Mouse (Mus musculus): ENCODE data around the gene Zfand3. TPM values are rescaled to one million over a fixed set of nuclear protein-coding genes. Genes with fewer than 3 reads are reported as not detected.

Zfand3 gene
- polyA plus RNA-seq, 1 experiment from 2014 or later = 64.2 TPM

- 80% methylated on average over 4 of the region's 4 CpGs for WGBS
- no peak overlapping the region for H3K27ac ChIP-seq (replicated peaks)
- H3K9ac ChIP-seq (replicated peaks) = no peak overlapping the region
- no peaks in the 10 kb centered on the region for H3K27me3 ChIP-seq
- H3K36me3 ChIP-seq = no peaks in the 10 kb centered on the region
- H3K4me1 ChIP-seq = peaks cover 37% of the 10 kb centered on the region
- no peak overlapping the region for H3K4me2 ChIP-seq (replicated peaks)
- H3K9me3 ChIP-seq = no peaks in the 10 kb centered on the region
- H3K4me3 ChIP-seq = no peak overlapping the region
- ATAC-seq (replicated peaks) = no peak
Observed at GRCm38 (mm10) chr17:30033991-30034390, 29.5 kb downstream of the Zfand3 start.

GRCm38 (mm10) chr17:30035216-30036005 is 30.9 kb downstream of the Zfand3 start:
- WGBS = 65% methylated on average over 4 of the region's 4 CpGs
- no peak overlapping the region for H3K27ac ChIP-seq (replicated peaks)
- H3K4me1 ChIP-seq = peaks cover 27% of the 10 kb centered on the region
- no peak overlapping the region for H3K4me3 ChIP-seq
- H3K36me3 ChIP-seq = no peaks in the 10 kb centered on the region
- no peaks in the 10 kb centered on the region for H3K27me3 ChIP-seq
- no peaks in the 10 kb centered on the region for H3K9me3 ChIP-seq
- no peak overlapping the region for H3K4me2 ChIP-seq (replicated peaks)
- no peak overlapping the region for H3K9ac ChIP-seq (replicated peaks)
- ATAC-seq (replicated peaks) = no peak

- no peak overlapping the region for H3K27ac ChIP-seq (replicated peaks)
- 84% methylated on average over 7 of the region's 7 CpGs for WGBS
- H3K9me3 ChIP-seq = no peaks in the 10 kb centered on the region
- H3K4me3 ChIP-seq = no peak overlapping the region
- no peak for ATAC-seq (replicated peaks)
- H3K27me3 ChIP-seq = no peaks in the 10 kb centered on the region
- H3K9ac ChIP-seq (replicated peaks) = no peak overlapping the region
- H3K36me3 ChIP-seq = no peaks in the 10 kb centered on the region
- H3K4me1 ChIP-seq = peaks cover 28% of the 10 kb centered on the region
- H3K4me2 ChIP-seq (replicated peaks) = no peak overlapping the region
Observed at GRCm38 (mm10) chr17:30043163-30043822, 38.8 kb downstream of the Zfand3 start.

- H3K9ac ChIP-seq (replicated peaks) = no peak overlapping the region
- no peak overlapping the region for H3K4me3 ChIP-seq
- no peaks in the 10 kb centered on the region for H3K36me3 ChIP-seq
- ATAC-seq (replicated peaks) = no peak
- WGBS = 42% methylated on average over 2 of the region's 2 CpGs
- no peaks in the 10 kb centered on the region for H3K9me3 ChIP-seq
- H3K27me3 ChIP-seq = no peaks in the 10 kb centered on the region
- no peak overlapping the region for H3K27ac ChIP-seq (replicated peaks)
- no peak overlapping the region for H3K4me2 ChIP-seq (replicated peaks)
- H3K4me1 ChIP-seq = peaks cover 21% of the 10 kb centered on the region
Observed at GRCm38 (mm10) chr17:30045181-30045580, 40.6 kb downstream of the Zfand3 start.

GRCm38 (mm10) chr17:30046654-30047053 is 42.1 kb downstream of the Zfand3 start:
- Histone ChIP-seq H3K27me3 (no peaks in the 10 kb centered on the region), H3K4me2 (replicated peaks) (no peak overlapping the region), H3K9me3 (no peaks in the 10 kb centered on the region), H3K27ac (replicated peaks) (no peak overlapping the region), H3K4me3 (no peak overlapping the region), H3K9ac (replicated peaks) (no peak overlapping the region), H3K4me1 (peaks cover 25% of the 10 kb centered on the region), H3K36me3 (no peaks in the 10 kb centered on the region)
- 93% methylated on average over 5 of the region's 5 CpGs for WGBS
- ATAC-seq (replicated peaks) = no peak

- H3K4me1 ChIP-seq = peaks cover 19% of the 10 kb centered on the region
- H3K9me3 ChIP-seq = no peaks in the 10 kb centered on the region
- H3K36me3 ChIP-seq = no peaks in the 10 kb centered on the region
- H3K27ac ChIP-seq (replicated peaks) = no peak overlapping the region
- H3K27me3 ChIP-seq = no peaks in the 10 kb centered on the region
- H3K9ac ChIP-seq (replicated peaks) = no peak overlapping the region
- H3K4me3 ChIP-seq = no peak overlapping the region
- no peak overlapping the region for H3K4me2 ChIP-seq (replicated peaks)
- WGBS = 55% methylated on average over 5 of the region's 5 CpGs
- ATAC-seq (replicated peaks) = no peak
Observed at GRCm38 (mm10) chr17:30051523-30052346, 47.2 kb downstream of the Zfand3 start.

GRCm38 (mm10) chr17:30052347-30052742 is 47.8 kb downstream of the Zfand3 start:
- Histone ChIP-seq H3K4me2 (replicated peaks) (no peak overlapping the region), H3K9ac (replicated peaks) (no peak overlapping the region), H3K36me3 (no peaks in the 10 kb centered on the region), H3K27me3 (no peaks in the 10 kb centered on the region), H3K9me3 (no peaks in the 10 kb centered on the region), H3K4me3 (no peak overlapping the region), H3K27ac (replicated peaks) (no peak overlapping the region), H3K4me1 (peaks cover 19% of the 10 kb centered on the region)
- ATAC-seq (replicated peaks) = no peak
- 82% methylated on average over 5 of the region's 5 CpGs for WGBS

GRCm38 (mm10) chr17:30053463-30053862 is 48.9 kb downstream of the Zfand3 start:
- Histone ChIP-seq H3K4me2 (replicated peaks) (no peak overlapping the region), H3K4me3 (no peak overlapping the region), H3K9ac (replicated peaks) (no peak overlapping the region), H3K4me1 (peaks cover 26% of the 10 kb centered on the region), H3K27ac (replicated peaks) (no peak overlapping the region), H3K36me3 (no peaks in the 10 kb centered on the region), H3K9me3 (no peaks in the 10 kb centered on the region), H3K27me3 (no peaks in the 10 kb centered on the region)
- ATAC-seq (replicated peaks) = no peak
- WGBS = 77% methylated on average over 9 of the region's 9 CpGs

GRCm38 (mm10) chr17:30053871-30054270 is 49.3 kb downstream of the Zfand3 start:
- no peak overlapping the region for H3K4me2 ChIP-seq (replicated peaks)
- no peaks in the 10 kb centered on the region for H3K36me3 ChIP-seq
- H3K4me3 ChIP-seq = no peak overlapping the region
- H3K9ac ChIP-seq (replicated peaks) = no peak overlapping the region
- no peak overlapping the region for H3K27ac ChIP-seq (replicated peaks)
- WGBS = 76% methylated on average over 2 of the region's 2 CpGs
- no peaks in the 10 kb centered on the region for H3K9me3 ChIP-seq
- no peak for ATAC-seq (replicated peaks)
- peaks cover 29% of the 10 kb centered on the region for H3K4me1 ChIP-seq
- H3K27me3 ChIP-seq = no peaks in the 10 kb centered on the region

GRCm38 (mm10) chr17:30056226-30056625 is 51.7 kb downstream of the Zfand3 start:
- ATAC-seq (replicated peaks) = no peak
- H3K9ac ChIP-seq (replicated peaks) = no peak overlapping the region
- H3K4me1 ChIP-seq = peaks cover 29% of the 10 kb centered on the region
- H3K4me2 ChIP-seq (replicated peaks) = no peak overlapping the region
- H3K4me3 ChIP-seq = no peak overlapping the region
- 91% methylated on average over 5 of the region's 5 CpGs for WGBS
- H3K27me3 ChIP-seq = no peaks in the 10 kb centered on the region
- H3K36me3 ChIP-seq = no peaks in the 10 kb centered on the region
- H3K27ac ChIP-seq (replicated peaks) = no peak overlapping the region
- no peaks in the 10 kb centered on the region for H3K9me3 ChIP-seq

GRCm38 (mm10) chr17:30058594-30058993 is 54.1 kb downstream of the Zfand3 start:
- Histone ChIP-seq H3K9me3 (no peaks in the 10 kb centered on the region), H3K9ac (replicated peaks) (no peak overlapping the region), H3K27me3 (no peaks in the 10 kb centered on the region), H3K36me3 (no peaks in the 10 kb centered on the region), H3K27ac (replicated peaks) (no peak overlapping the region), H3K4me1 (peaks cover 15% of the 10 kb centered on the region), H3K4me2 (replicated peaks) (no peak overlapping the region), H3K4me3 (no peak overlapping the region)
- 65% methylated on average over 3 of the region's 3 CpGs for WGBS
- no peak for ATAC-seq (replicated peaks)

GRCm38 (mm10) chr17:30059066-30059465 is 54.5 kb downstream of the Zfand3 start:
- Histone ChIP-seq H3K4me1 (peaks cover 17% of the 10 kb centered on the region), H3K27ac (replicated peaks) (no peak overlapping the region), H3K4me2 (replicated peaks) (no peak overlapping the region), H3K27me3 (no peaks in the 10 kb centered on the region), H3K36me3 (no peaks in the 10 kb centered on the region), H3K9ac (replicated peaks) (no peak overlapping the region), H3K4me3 (no peak overlapping the region), H3K9me3 (no peaks in the 10 kb centered on the region)
- 87% methylated on average over 5 of the region's 5 CpGs for WGBS
- ATAC-seq (replicated peaks) = no peak

All from forebrain, embryonic 15.5 days (tissue).